Mouse (Mus musculus) small intestine, adult 2 months (tissue): ENCODE measurements at regions not wholly inside any gene's neighbourhood (a gene's known extent, or its start where the extent isn't known, plus 50 kb on each side); places are given as distances from the start of the nearest gene placed in this dataset.

ENCODE experiments used
- CTCF ChIP-seq: fragments of 200-500 bp; IDR thresholded peaks from 2 replicates; pipeline ENCODE4 v1.5.1; 2012; ENCODE audit warnings: low read depth, mild to moderate bottlenecking, control low read depth, inconsistent platforms, low read length, moderate library complexity, mixed read lengths; ENCODE audit not compliant: insufficient replicate concordance, insufficient read length; ENCODE audit errors: extremely low read depth
- POLR2A ChIP-seq: fragments of 200-500 bp; IDR thresholded peaks from 2 replicates; pipeline ENCODE4 v1.6.1; 2012; ENCODE audit warnings: low read depth, mild to moderate bottlenecking, control low read depth, inconsistent platforms, low read length, moderate library complexity

DNA sequence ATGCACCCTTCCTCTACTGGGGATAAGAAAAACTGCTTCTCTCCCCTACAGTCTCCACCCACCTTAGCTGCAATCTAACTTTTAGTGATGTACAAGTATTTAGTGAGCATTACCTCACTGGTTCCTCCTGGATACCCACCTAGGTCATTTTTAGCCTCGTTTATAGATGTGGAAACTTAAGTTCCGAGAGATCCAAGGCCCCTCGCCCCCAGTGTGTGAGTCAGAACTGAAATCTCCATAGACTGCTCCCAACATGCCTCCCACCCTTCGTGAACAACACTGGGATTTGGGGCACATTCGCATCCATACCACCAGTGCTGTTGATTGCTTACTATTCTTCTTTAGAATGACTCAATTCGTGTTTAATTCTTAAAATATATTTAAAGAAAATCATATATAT lies 52.2 kb upstream of the Cdh5 start:
- TF ChIP-seq POLR2A (no peak), CTCF (no peak)
